Mouse (Mus musculus) heart, postnatal 4 days (tissue): ENCODE data around the gene Ccdc88c. TPM values are rescaled to one million over a fixed set of nuclear protein-coding genes. Genes with fewer than 3 reads are reported as not detected.

Experiments
- DNase-seq: peaks from one replicate; pipeline ENCODE4 v3.0.0; 2021
- microRNA-seq, 2 experiments: library from miRNA; unstranded; fragments of <30 nt; microRNA quantifications; one replicate each; pipeline ENCODE4 v1.2.0; 2021 to 2022
- total RNA-seq, 2 experiments: library from RNA; stranded (reverse); gene quantifications; 2 replicates each; pipeline ENCODE4 v1.2.3; 2021

Ccdc88c gene
- total RNA-seq, 2 experiments from 2014 or later: 10.9 to 11.4 TPM

DNA sequence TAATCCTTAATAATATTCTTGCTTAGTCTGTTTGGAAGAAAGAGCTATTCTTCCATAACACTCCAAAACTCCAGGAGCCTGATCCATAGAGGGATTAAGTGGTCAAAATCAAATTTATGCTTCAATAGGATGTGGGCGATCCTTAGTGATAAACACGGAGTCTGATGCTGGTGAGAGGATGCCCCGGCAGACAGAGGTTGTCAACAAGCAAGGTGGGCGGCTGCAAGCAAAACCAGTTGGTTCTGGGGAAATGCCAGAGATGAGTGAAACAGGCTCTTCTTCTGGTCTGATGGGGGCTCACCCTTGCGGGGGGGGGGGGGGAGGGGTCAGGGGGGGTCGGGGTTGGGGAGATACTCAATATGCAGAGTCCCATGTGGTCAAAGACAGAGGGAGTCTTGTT is 152.9 kb downstream of the Ccdc88c start:
- DNase-seq: no peak

DNA sequence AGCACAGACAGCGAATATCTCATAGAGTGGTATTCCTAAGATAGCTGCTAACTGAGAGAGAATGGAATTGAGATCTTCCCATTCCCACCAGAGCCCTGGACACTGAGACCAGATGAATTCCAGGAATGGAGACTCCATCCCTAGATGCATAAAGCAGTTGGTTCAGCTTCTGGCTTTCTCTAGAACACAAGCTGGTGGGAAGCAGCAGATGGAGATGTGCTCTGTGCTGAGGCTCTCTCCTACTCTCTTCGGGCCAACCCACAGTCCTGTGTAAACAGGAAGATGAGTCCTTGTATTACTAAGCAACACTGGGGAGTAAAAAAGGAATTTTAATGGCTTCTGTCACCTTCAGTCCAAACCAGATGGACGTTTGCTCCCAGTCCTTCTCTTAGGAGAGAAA is 153.3 kb downstream of the Ccdc88c start:
- no peak for DNase-seq

DNA sequence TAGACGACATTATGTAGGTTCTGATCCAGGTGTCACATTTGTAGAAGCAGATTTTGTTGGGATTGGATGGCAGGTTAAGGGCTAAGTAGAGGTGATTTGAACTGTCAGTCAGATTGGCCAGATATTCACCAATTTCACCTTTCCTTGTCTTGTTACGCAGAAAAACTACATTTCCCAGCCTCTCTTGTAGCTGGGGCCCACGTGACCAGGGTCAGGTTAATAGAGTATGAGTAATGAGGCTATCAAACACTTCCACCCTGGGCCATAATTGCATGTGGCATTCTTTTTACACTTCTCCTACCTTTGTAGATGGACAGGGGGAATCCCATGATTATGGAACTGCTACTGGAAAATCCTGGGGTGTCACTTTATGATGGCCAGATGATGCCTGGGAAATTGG is 155.2 kb downstream of the Ccdc88c start:
- DNase-seq: no peak

DNA sequence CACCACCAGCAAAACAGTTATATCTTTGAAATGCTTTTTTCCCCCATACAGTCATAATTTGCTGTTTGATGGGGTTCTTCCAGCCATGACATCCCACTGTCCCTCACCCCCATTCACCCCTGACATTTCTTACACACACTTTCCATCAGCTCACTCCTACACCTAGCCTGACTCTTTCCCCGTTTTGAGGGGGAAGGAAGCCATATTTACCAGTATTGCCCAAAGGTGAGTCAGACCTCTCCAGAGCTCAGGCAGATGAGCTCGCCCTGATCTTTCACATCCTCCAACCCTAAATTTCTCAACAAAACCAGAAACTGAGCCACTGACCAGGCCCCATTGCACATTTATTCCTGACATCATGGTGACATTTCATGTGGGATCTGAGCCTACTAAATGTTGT is 157.0 kb downstream of the Ccdc88c start:
- no peak for DNase-seq

DNA sequence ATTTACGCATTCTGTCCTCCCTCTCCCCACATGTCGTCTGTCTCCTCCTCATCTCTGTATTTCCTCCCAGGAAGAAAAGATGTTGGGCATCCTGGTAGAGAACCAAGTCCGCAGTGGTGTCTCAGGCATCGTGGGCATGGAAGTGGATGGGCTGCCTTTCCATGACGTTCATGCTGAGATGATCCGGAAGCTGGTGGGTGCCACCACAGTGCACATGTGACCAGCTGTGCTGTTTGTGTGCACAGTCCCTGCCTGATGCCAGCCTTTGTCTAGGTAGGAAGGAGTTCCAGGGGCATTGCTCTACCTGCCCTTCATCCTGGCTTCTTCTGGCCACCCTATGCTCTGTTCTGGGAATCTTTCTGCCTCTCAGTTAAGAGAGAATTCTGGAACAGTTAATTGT is 157.6 kb downstream of the Ccdc88c start:
- DNase-seq: no peak

DNA sequence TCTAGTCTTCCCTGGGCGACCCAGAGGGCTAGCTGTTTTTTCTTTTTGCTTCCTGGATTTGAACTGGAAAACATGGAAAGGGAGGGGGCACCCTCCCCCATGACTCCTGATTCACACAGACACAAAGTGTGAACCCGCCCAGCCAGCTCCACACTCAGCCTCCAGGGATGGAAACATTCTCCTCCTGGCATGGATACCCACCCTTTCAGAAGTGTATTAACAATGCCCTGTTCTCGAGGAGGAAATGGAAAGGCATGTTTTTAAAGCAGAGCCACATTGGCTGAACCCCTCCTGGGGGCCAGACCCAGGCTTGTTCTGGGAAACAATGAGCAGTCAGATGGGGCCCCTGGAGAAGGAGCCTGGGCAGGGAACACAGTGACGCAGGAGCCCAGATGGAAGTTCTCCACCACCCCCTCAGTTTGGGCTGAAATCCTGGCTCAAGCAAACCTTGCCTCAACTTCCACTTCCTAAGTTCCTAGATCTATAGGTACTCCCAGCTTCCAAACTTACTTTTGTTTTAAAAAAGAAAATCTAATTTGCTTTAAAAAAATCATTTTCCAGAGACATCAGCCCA is 160.7 kb downstream of the Ccdc88c start:
- DNase-seq: no peak

DNA sequence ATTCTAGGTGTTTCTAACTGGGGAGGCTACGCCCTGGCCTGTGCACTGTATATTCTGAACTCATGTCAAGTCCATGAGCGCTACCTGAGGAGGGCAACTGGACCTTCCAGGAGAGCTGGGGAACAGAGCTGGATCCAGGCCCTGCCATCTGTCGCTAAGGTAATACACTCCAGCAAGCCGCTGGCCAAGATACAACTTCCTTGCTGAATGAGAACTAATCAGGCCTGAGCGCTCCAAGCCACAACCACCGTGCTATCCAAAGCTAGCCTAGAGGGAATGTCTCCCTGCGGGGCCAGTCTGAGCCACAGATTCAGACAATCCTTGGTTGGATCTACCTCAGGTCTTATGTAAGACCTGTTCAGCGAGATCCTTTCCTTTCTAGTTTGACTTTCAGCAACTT is 161.8 kb downstream of the Ccdc88c start:
- DNase-seq: no peak

DNA sequence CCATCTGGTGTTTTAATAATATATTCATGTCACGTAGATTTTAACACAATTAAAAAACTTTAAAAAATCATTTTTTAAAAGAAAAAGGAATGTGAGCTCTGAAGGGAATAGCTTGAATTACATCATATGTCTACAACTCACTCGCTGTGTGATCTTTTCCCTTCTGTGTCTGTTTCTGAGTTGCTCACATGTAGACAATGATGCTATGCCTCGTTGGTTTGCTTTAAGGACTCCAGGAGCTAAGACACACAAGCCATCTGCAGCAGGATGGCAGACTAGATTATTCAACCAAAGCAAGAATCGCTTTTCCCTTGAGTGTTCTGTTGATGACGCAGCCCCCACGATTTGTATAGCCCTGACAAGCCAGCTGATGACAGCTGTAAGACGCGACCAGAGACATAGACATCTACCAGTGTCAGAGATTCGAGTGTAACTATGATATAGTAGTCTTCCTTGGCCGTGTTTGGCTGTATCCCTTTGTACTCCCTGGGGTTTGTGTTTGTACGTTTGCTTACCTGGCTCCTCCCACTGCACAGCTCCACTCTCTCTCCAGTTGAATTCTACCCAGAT is 163.3 kb downstream of the Ccdc88c start:
- DNase-seq: no peak

DNA sequence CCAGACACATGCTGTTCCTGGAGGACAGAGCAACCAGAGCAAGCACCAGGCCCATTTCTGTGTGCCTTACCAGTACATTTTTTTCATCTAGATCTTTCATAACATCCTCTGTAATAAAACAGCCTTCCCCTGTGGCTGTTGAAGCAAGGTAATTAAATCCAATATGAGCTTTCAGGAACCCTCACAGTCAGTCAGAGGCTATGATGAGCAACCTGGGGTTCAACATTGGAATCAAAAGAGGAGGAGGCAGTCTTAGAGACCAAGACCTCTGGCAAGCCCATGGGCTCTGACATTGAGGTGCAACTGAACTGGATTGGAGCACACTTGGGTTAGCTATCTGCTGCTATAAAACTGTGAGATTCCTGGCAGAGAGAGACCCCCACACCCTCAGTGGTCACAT is 163.8 kb downstream of the Ccdc88c start:
- DNase-seq: no peak

DNA sequence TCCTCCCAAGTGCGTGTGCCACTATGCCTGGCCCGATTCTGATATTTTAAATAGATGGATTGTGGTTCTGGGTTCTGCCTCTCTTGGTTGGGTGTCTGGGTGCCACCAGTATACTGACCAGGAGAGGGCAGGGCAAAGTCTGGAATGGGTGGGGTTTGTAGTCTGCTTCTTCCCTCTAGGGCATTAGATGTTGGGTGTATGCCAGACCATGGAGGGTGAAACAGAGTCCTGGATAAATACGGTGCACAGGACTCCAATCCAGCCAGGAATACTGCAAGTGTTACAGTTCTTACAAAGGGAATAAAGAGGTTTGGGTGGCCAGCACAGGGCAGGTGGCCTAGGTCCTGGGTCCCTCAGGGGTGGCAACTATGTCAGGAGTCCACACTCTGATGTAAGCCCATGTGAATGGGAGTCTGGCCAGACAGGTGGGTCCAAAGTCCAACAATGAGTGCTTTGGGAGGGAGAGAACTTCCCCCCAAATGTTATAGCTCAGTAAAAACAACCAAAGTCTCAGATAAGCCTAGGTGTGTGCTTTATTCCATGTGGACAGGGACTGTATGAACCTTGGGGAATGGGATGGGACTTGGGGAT is 165.9 kb downstream of the Ccdc88c start:
- no peak for DNase-seq

DNA sequence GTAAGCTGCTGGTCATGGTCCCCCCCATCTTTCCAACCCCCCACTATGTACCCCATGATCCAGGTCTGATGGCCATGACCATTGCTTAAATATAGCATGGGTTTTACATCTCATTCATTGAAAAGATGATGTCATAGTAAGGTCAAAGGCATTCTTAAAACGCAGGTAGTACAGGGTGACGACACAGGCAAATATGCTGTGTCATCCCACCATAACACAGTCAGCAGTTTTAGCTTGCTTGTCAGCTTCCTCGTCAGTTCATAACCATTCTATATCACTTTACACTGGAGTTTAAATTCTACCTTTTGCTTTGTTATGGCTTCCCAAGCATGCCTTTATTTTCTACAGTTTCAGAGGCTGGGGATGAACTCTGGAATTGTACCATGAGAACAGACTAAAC is 166.6 kb downstream of the Ccdc88c start:
- DNase-seq: no peak

Small RNA genes lying within 50 kb of the gene (microRNA-seq; reads per million reads assigned to microRNA genes)
- 0 reads per million in 2 experiments for gene Mir1190

Other genes starting within 250 kb of the Ccdc88c start
- 10 to 100 TPM; 14.2 to 17.0 TPM for gene Dglucy, start 250.0 kb downstream of the Ccdc88c start, total RNA-seq
- gene Gpr68, start 120.9 kb downstream of the Ccdc88c start, total RNA-seq: 1 to 10 TPM; 2.4 to 2.8 TPM
- gene Ppp4r3a, start 54.6 kb upstream of the Ccdc88c start, total RNA-seq: 10 to 100 TPM; 47.5 to 48.2 TPM